Mouse (Mus musculus) lung, postnatal 25 days (tissue): ENCODE measurements around the gene Mrgprf.

Source experiments
- DNase-seq: peaks from one replicate; pipeline ENCODE4 v3.0.0; 2022; ENCODE audit warnings: low spot score

Mrgprf gene

GRCm38 (mm10) chr7:145301008-145301340, 346 bp downstream of the Mrgprf start:
- DNase-seq: no peak

- DNase-seq: no peak
These were observed 845 bp downstream of the Mrgprf start for GRCm38 (mm10) chr7:145301341-145302005.

- DNase-seq: peak; percentile 90
These were observed 2.1 kb downstream of the Mrgprf start for GRCm38 (mm10) chr7:145302488-145303285.

- DNase-seq: no peak
These were observed 3.5 kb downstream of the Mrgprf start for GRCm38 (mm10) chr7:145304153-145304552.

- DNase-seq: no peak
These were observed 7.0 kb downstream of the Mrgprf start for GRCm38 (mm10) chr7:145307636-145308035.

GRCm38 (mm10) chr7:145308061-145308675, 7.5 kb downstream of the Mrgprf start:
- DNase-seq: no peak

GRCm38 (mm10) chr7:145308866-145309265, 8.2 kb downstream of the Mrgprf start:
- no peak for DNase-seq

- no peak for DNase-seq
These were observed 9.2 kb downstream of the Mrgprf start for GRCm38 (mm10) chr7:145309877-145310276.

GRCm38 (mm10) chr7:145310526-145310925, 9.9 kb downstream of the Mrgprf start:
- DNase-seq: no peak

GRCm38 (mm10) chr7:145312137-145312536, 11.5 kb downstream of the Mrgprf start:
- no peak for DNase-seq

GRCm38 (mm10) chr7:145314785-145315411, 14.3 kb downstream of the Mrgprf start, which contains the start of gene Mrgprd:
Gene Mrgprd, plus strand, starts transcription at chr7:145314835.
- DNase-seq: no peak

GRCm38 (mm10) chr7:145317522-145317921, 16.9 kb downstream of the Mrgprf start:
- DNase-seq: no peak

GRCm38 (mm10) chr7:145319481-145319880, 18.9 kb downstream of the Mrgprf start:
- no peak for DNase-seq

- no peak for DNase-seq
These were observed 23.0 kb downstream of the Mrgprf start for GRCm38 (mm10) chr7:145323607-145324006.

GRCm38 (mm10) chr7:145325697-145326096, 25.1 kb downstream of the Mrgprf start:
- no peak for DNase-seq

GRCm38 (mm10) chr7:145329982-145330381, 29.4 kb downstream of the Mrgprf start:
- no peak for DNase-seq

GRCm38 (mm10) chr7:145330641-145331040, 30.0 kb downstream of the Mrgprf start:
- DNase-seq: no peak

GRCm38 (mm10) chr7:145332376-145333041, 31.9 kb downstream of the Mrgprf start:
- DNase-seq: no peak

- no peak for DNase-seq
These were observed 33.3 kb downstream of the Mrgprf start for GRCm38 (mm10) chr7:145333936-145334335.

- no peak for DNase-seq
These were observed 33.9 kb downstream of the Mrgprf start for GRCm38 (mm10) chr7:145334428-145335027.

- no peak for DNase-seq
These were observed 34.6 kb downstream of the Mrgprf start for GRCm38 (mm10) chr7:145335199-145335598.
